Mouse (Mus musculus) urinary bladder, postnatal 14 days (tissue): ENCODE results near the gene Tcp10c.
"Not testable (repeated sequence)": the region's sequence is repeated elsewhere in the genome, so short reads cannot be mapped to it uniquely, and the experiment has no call there.

Source experiments
- DNase-seq: peaks from one replicate; pipeline ENCODE4 v3.0.0; 2021; ENCODE audit warnings: low spot score

Gene Tcp10c

DNA sequence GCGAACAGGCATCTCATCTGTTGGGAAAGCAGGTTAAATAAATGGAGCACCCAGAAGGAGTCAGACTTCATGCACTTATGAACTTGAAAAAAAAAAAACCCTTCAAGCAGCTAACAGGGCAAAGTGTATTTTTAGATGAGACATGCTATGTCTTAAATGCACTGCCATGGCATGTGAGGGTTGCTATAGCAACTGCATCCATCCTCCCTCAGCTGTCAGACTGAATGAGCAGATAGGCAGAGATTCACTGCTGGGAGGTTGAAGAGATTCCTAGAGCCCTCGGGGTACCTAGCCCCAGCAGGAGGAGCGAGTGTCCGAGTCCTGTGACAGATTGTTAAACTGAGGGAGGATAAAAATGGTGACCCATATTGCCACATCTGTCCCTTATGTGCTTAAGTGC is 36.6 kb downstream of the Tcp10c start:
- DNase-seq, result not testable (repeated sequence)

DNA sequence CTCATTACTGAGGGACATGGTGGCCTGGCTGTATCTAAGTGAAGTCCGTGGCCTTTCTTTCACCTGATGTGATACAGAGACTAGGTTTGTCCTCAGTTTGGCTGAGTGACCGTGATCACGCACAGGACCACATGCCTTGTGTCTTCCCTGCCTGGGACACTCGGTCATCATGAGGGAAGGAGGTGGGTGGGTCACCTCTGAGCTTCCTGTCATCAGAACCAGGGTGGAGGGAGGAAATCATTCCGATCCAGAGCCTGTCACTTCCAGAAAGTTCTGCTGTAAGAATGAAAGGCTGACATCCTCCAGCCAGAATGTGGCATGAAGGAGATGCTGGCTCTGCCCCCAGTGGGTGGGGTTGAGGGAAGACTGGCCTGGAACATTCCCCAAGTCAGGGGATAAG is 45.6 kb downstream of the Tcp10c start:
- not testable (repeated sequence) for DNase-seq

- DNase-seq, result not testable (repeated sequence)
These were observed 47.7 kb downstream of the Tcp10c start for GRCm38 (mm10) chr17:13402118-13402517.

DNA sequence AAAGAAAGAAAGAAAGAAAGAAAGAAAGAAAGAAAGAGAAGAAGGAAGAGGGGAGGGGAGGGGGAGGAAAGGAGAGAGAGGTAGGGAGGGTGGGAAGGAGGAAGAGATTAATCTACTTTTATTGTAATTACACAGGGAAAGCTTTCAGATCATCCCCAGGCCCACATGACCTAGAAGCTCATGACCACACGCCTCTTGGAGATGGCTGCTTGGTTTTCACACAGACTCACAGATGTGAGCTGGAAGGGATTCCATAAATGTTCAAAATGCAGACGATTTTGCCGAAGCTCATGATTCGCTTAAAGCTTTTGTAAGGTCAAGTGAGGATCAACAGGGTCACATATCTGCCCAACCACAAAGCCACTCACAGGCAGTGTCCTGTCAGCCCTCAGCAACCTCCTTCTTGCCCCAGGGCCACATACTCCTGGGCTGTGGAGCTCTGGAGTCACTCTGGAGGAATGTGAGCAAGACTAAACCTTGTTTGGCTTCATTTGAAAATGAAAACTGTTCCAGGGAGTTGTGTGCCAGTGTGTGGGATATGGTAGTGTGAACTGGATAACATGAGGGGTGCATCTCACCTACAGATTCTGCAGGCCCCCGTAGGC is 49.3 kb downstream of the Tcp10c start:
- not testable (repeated sequence) for DNase-seq

DNA sequence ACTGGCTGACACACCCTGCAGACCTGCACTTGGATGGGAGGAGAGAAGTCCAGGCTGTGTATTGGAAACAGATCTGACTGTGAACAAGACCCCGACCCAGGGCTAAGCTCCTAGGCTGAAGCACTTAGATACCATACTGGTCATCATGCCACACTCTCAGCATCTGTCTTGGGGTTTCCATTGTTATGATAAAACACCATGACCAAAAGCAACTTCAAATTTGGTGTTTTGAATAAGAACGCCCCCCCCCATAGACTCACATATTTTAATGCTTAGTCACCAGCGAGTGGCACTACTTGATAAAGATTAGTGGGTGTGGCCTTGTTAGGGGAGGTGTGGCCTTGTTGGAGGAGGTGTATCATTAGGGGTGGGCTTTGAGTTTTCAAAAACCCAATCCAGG is 51.7 kb downstream of the Tcp10c start:
- DNase-seq, result not testable (repeated sequence)

DNA sequence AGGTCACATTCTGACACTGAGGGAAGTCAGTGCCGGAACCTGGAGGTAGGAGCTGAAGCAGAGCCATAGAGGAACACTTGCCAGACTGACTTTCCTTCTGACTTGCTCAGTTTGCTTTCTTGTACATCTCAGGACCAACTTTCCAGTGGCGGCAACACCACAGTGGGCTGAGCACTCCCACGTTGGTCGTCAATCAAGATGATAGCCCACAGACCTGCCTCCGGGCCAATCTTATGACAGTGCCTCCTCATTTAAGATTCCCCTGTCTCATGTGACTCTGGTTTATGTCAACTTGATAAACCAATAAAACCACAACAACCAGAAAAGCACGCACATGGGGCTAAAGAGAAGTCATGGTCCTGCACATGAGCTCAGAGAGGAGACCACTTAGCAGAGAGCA is 52.3 kb downstream of the Tcp10c start:
- DNase-seq, result not testable (repeated sequence)

GRCm38 (mm10) chr17:13407621-13408256 is 53.4 kb downstream of the Tcp10c start:
- DNase-seq, result not testable (repeated sequence)

- not testable (repeated sequence) for DNase-seq
These were observed 53.9 kb downstream of the Tcp10c start for GRCm38 (mm10) chr17:13408257-13408633.

GRCm38 (mm10) chr17:13421022-13421591 is 66.7 kb downstream of the Tcp10c start:
- DNase-seq, result not testable (repeated sequence)

GRCm38 (mm10) chr17:13422638-13423037 is 68.3 kb downstream of the Tcp10c start:
- not testable (repeated sequence) for DNase-seq

DNA sequence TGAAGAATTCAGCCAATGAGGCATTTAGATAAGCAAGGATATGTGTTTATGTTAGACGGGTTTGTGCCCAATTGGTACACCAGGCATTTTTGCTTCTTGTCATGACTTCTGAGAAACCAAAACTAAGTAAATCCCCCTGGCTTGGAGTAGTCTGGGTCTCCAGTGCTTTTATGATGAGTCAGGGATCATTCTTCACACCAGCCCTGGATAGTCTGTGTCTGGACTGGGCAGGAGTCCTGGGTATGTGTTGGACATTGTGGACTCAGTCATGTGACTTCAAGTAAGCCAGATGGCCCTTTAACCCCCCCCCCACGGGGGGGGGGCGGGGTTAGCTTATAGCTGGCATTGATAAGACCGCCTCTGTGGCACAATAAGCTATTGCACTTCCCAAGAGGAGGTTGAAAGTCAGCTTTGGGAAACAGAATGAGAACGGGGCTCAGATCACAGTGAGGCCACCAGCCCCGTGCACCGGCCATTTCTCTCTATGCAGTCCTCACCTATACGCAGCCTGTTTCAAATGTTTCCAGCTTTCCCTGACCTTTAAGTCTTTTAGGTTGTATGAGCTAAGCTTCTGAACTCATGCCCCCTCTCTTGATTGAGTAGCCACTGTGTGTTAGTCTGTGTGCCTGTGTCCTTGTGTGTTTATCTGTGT is 69.1 kb downstream of the Tcp10c start:
- DNase-seq, result not testable (repeated sequence)

GRCm38 (mm10) chr17:13424321-13424720 is 69.9 kb downstream of the Tcp10c start:
- not testable (repeated sequence) for DNase-seq

GRCm38 (mm10) chr17:13425694-13426093 is 71.3 kb downstream of the Tcp10c start:
- DNase-seq, result not testable (repeated sequence)

DNA sequence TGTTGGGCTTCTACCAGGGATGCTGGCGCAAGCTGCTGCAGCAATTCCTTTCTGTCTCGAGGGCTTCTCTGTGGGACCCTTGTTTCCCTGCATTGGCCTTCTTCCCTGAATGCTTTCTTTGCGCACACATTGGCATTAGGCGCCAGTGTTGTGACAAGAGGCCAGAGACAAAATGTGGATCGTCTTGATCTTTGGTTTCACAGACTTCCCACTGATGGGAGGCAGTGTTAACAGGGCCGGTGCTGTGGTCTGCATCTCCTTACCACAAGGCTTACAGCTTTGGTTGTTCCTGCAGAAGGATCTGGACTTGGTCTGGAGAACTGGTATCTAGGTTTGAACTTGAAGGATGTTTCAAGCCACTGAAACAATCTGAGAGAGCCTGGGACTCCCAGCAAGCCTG is 72.1 kb downstream of the Tcp10c start:
- DNase-seq, result not testable (repeated sequence)
